Mouse (Mus musculus) urinary bladder, postnatal 14 days (tissue): ENCODE measurements around the gene Bak1.

Experiments used
- DNase-seq: peaks from one replicate; pipeline ENCODE4 v3.0.0; 2021; ENCODE audit warnings: low spot score

The Bak1 gene

GRCm38 (mm10) chr17:27028909-27029308 is at the start of gene Bak1:
TSS of gene Bak1 (minus strand) at chr17:27029009.
- no peak for DNase-seq

DNA sequence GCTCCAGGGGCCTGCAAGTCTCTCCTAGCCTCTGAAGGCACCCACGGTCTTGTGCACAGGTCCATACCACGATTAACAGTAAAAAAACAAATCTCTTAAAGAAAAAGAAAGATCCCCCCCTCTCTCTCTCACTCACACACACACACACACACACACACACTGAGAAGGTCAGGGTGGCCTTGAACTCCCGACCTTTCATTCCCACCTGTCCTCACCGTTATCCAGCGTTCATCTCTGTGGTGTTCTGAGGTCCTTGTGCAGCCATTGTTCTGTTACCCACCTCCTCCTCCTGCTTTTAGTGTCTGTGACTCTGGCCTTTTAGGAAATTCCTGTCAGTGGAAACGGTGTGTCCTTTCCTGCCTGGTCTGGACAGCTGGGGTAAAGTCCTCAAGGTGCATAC is 49.7 kb upstream of the Bak1 start:
- no peak for DNase-seq

DNA sequence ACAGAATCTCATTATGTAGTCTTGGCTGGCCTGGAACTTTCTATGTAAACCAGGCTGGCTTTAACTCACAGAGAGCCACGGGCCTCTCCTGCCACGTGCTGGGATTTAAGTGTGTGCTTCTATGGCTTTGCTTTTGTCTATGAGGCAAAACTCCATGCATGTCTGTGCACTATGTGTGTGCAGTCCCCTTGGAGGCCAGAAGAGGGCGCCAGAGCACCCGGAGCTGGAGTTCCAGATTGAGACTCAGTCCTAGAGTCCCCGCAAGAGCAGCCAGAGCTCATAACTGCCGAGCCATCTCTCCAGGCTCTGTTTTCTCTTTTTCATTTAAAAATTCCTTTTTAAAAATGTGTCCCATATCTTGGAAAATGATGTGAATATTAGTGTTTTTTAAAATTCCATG is 49.1 kb upstream of the Bak1 start:
- no peak for DNase-seq

GRCm38 (mm10) chr17:27077133-27077532 is 48.3 kb upstream of the Bak1 start:
- DNase-seq, result no peak

GRCm38 (mm10) chr17:27074849-27075745 is 46.3 kb upstream of the Bak1 start:
- no peak for DNase-seq

DNA sequence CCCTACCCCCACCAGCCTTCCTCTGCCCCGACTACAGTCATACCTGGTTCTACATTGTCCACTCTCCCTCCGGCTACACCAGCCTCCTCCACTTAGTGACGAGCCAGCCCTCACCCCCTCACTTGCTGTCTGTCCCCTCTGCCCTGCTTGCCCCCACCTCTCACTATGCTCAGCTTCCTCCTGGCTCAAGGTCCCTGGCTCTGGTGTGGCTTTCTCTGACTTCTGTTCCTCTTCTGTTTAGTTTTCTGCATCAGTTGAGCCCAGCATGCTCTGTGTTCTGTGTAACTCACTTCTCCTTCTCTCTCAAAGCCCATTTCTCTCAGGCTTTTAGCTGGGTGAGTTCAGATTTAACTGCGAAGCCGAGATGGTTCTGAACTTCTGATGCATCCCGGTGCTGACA is 45.4 kb upstream of the Bak1 start:
- DNase-seq, result no peak

DNA sequence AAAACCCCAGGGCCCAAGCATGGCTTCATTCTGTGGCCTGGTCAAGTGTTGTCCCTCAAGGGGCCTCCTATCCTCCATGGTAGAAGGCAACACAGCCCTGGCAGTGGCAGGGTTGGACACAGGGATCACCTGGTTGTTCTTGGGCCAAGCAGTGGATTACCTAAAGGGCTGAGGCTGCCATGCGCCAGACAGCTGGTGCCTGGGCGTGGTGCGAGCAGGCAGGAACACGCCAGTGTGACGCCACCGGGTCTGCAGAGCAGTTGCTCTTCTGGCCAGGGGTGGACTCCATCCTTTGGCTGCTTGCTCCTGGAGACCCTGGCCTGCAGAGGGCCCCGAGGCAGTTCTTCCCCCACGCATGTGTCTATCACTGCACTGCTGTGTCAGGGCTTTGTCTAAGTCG is 45.0 kb upstream of the Bak1 start:
- DNase-seq, result peak; percentile 76

DNA sequence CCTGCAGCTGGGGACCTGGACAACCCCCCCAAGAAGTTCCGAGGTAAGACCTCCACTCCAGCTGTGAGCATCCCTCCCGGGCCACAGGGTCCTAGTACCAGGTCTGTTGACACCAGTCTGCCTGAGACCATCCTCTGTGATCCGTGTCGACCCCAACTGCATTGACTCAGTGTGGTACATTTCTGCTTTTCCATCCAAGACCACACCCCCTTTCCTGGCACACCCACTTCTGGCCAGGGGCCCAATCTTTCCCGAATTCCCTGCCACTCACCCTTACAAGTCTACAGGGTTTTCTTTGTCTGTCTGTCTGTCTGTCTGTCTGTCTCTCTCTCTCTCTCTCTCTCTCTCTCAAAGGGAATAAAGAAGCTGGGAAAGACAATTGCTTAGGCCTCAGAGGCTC is 44.3 kb upstream of the Bak1 start:
- DNase-seq, result no peak

GRCm38 (mm10) chr17:27072363-27072762 is 43.6 kb upstream of the Bak1 start:
- DNase-seq, result no peak

- peak; percentile 45 for DNase-seq
Measured at GRCm38 (mm10) chr17:27071630-27072029, 42.8 kb upstream of the Bak1 start.

DNA sequence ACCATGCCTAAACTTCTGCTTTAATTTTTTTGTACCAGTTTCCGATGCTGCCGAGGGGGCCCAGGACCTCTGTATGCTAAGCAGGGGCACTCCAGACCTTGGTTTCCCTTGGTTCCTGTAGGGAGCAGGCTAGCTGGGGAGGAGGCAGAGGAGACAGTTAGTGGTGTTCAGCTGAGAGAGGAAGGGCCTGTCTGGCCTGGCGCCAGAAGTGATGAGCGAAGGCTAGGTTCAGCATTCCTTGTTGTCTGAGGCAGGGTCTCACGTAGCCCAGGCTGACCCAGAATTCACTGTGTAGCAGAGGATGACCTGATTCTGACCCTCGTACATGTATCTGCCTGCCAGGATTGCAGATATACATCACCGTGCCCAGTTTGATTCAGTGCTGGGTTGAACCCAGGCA is 42.1 kb upstream of the Bak1 start:
- no peak for DNase-seq

GRCm38 (mm10) chr17:27069071-27069470 is 40.3 kb upstream of the Bak1 start:
- DNase-seq, result no peak

DNA sequence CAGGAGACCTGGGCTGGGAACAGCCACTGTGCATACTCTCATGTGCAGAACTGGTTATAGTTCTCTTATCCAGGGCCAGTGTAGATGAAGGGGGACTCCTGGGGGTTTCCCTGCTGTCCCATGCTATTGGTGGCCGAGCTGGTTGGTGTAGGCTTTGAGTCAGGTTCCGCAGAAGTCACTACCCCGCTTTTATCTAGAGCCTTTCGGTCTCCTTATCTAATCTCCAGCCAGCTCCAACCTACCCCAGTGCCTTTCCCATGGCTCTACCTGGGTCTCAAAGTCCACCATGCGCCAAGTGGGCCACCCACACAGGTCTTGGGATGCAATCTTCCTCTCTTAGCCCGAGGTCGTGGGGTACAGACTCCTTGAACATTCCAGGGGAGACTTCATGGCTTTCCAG is 37.3 kb upstream of the Bak1 start:
- DNase-seq, result no peak

GRCm38 (mm10) chr17:27064195-27064594 is 35.4 kb upstream of the Bak1 start:
- DNase-seq, result no peak

DNA sequence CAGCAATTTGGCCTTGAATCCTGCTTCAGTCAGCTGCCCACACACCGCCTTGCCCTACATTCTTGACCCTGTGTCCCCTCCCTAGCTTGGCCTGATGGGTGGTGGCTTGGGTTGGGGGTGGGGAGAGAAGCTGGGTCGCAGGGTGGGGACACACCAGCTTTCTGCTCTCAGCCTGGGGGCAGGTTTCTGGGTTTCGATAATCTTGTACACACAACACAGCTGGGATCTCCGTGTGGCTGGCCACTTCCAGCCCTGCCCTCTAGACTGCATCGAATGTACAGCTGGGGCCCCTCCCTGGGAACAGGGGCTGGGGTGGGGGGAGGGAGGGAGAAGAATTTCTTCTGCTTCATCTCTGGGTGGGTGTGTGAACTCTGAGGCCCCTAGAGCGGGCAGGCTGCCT is 34.9 kb upstream of the Bak1 start:
- DNase-seq, result no peak

DNA sequence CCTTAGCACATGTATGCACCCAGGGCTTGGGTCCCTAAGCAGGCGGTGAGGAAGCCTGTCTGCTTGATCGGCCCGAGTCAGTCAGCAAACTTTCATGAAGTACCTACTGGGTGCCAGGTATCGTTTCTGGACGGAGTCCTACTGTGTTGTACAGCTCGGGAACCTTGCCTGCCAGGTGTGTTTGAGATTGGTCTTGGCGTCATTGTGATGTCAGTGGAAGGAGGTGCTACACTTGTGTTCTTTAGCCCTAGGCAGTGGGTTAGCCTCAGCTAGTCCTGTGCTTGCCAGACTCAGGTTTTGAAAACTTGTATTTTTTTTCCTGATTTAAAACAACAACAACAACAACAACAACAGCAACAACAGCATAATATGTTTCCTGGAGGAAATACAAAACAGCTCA is 33.9 kb upstream of the Bak1 start:
- DNase-seq, result no peak

GRCm38 (mm10) chr17:27061727-27062126 is 32.9 kb upstream of the Bak1 start:
- no peak for DNase-seq

DNA sequence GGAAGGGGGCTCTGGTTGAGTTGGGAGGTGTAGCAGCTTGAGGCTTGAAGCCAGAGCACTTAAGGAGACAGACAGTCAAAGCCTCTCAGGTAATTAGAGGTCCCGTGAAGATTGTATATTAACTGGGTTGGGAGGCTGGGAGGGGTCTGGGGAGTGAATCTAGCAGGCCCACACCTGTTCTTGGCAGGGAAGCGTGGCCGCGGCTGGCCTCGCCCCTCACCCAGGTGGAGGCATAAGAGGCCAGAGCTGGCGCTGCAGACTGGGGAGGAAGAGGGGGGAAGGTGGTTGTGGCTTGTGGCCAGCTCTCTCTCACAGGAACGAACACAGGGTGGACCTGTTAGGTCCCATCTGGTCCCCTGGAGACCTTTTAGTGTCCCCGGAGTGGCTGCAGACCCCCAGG is 31.9 kb upstream of the Bak1 start:
- DNase-seq, result no peak

GRCm38 (mm10) chr17:27057517-27058055 is 28.8 kb upstream of the Bak1 start:
- DNase-seq, result no peak

DNA sequence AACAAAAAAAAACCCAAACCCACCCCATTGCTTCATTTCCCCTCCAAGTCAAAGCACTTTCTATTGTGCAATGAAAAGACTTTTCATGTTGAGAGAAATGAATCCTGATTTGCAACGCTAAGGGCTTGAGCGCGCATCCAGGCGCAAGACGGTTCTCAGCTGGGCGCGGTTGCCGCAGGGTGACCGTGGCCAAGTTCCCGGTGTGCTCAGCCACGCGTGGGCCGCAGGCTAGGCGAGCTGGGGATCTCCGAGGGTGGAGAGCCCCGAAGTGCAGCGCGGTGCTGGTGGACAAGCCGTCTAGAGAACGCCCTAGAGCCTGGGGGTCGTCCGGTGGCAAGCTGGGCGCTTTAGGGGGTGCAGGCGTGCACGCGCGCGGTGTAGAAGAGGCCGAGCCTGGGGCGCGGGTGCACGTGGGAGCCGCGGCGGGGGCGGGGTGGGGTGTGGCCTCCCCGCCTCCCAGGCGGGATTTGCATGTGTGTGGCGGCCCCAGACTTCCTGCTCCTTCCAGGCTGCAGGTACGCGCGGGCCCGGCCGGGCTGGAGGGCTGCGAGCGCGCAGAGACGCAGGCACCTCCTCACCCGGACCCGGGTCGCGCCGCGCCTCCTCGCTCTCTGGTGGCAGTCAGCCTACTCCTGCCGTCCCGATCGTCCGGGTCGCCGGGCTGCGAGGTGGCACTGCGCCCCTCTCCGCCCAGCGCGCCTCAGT is 28.2 kb upstream of the Bak1 start, which contains the start of gene Itpr3:
Gene Itpr3, plus strand, starts transcription at position 493 of the 705 bp plus-strand sequence.
- DNase-seq, result peak; percentile 85

DNA sequence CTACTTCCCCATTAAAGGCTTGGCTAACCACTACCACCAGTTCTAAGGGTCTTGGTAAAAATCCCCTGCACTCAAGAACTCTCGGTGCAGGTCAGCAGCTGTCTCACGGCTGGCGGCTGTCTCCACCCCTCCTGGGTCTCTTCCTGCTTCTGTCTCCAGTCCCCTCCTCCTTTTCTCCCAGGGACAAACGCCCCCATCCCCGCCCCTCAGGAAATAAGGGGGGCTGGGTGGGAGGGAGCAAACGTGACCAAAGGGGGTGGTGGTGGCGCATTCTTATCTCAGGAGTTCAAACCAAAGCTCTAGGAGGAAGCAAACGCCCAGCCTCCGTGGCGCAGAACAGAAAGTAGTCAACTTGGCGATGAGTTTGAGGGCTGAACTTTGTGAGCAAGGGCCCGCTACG is 27.4 kb upstream of the Bak1 start:
- peak; percentile 82 for DNase-seq

- peak; percentile 67 for DNase-seq
Measured at GRCm38 (mm10) chr17:27051514-27051913, 22.7 kb upstream of the Bak1 start.

DNA sequence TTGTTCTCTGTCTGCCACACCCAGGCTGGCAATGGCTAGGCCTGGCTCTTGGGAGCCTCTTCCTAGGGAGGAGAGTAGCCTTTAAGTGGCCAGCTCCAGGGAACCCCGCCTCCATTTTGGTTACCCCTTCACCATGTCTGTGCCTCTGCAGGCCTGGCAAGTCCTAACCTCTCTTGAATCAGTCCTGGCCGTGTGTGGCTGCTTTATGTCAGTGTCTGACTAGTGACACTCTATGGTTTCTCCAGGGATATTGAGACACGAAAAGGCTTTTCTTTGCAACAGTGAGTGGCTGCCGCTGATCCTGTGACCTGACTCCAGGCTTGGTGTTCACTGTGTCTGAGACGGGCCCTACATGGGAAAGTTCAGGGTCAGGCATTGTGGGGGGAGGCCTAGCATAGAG is 22.0 kb upstream of the Bak1 start:
- DNase-seq, result no peak
